Mouse (Mus musculus) myocyte (in vitro differentiated cells): Measurements from ENCODE around the gene Med9.

Experiments
- CEBPB ChIP-seq: IDR thresholded peaks from 2 replicates; pipeline ENCODE4 v1.6.1; 2011; ENCODE audit warnings: mild to moderate bottlenecking, moderate library complexity; ENCODE audit not compliant: poor library complexity, insufficient read depth, severe bottlenecking
- E2F4 ChIP-seq: IDR thresholded peaks from one replicate; pipeline ENCODE4 v1.6.1; 2011; ENCODE audit warnings: mild to moderate bottlenecking, control low read depth, moderate library complexity; ENCODE audit not compliant: insufficient read depth
- MAX ChIP-seq: IDR thresholded peaks from one replicate; pipeline ENCODE4 v1.6.1; 2011; ENCODE audit warnings: low read depth, mild to moderate bottlenecking, control low read depth
- POLR2A ChIP-seq: IDR thresholded peaks from one replicate; pipeline ENCODE4 v1.6.1; 2011; ENCODE audit warnings: low read depth, mild to moderate bottlenecking, control low read depth, moderate library complexity; ENCODE audit not compliant: insufficient read length
- POLR2AphosphoS2 ChIP-seq: IDR thresholded peaks from one replicate; pipeline ENCODE4 v1.6.1; 2011; ENCODE audit warnings: low read depth, control low read depth; ENCODE audit not compliant: insufficient read length
- SRF ChIP-seq: IDR thresholded peaks from one replicate; pipeline ENCODE4 v1.6.1; 2011; ENCODE audit warnings: low read depth; ENCODE audit not compliant: control insufficient read depth, insufficient read length
- TCF12 ChIP-seq: IDR thresholded peaks from one replicate; pipeline ENCODE4 v1.6.1; 2011; ENCODE audit warnings: mild to moderate bottlenecking, control low read depth; ENCODE audit not compliant: poor library complexity, insufficient read depth, severe bottlenecking
- TCF3 ChIP-seq: IDR thresholded peaks from one replicate; pipeline ENCODE4 v1.6.1; 2011; ENCODE audit warnings: low read depth, control low read depth; ENCODE audit not compliant: insufficient read length
- USF1 ChIP-seq: IDR thresholded peaks from one replicate; pipeline ENCODE4 v1.6.1; 2011; ENCODE audit warnings: low read depth, mild to moderate bottlenecking, control low read depth, moderate library complexity

DNA sequence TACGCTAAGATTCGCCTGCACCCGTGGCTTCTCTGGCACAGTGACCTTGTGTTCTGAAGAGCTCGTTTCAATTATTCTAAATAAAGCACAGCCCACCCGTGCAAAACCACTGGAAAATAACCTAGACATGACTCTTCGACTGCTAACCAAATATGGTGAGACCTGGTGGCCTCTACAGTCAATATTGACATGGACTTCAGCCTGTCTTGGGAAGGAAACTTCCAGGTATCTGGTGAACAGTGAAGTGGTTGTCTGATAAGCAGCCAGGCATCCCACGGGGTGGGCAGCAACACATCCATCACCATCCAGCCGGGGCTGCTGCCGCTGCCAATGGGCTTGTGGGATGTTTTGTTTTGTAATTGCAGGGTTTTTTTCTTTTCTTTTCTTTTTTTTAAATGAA is 46.3 kb downstream of the Med9 start:
- no peak for TF ChIP-seq POLR2A
- no peak for TF ChIP-seq TCF12
- no peak for TF ChIP-seq MAX
- no peak for TF ChIP-seq TCF3
- no peak for TF ChIP-seq SRF
- no peak for TF ChIP-seq POLR2AphosphoS2
- no peak for TF ChIP-seq USF1
- no peak for TF ChIP-seq CEBPB
- TF ChIP-seq E2F4: no peak
